Mouse (Mus musculus) left cerebral cortex, adult 9 months (tissue): ENCODE data around the gene Ccdc162.
"Not testable (repeated sequence)": the region's sequence is repeated elsewhere in the genome, so short reads cannot be mapped to it uniquely, and the experiment has no call there.

Source experiments
- DNase-seq, 2 experiments: peaks; one replicate each; pipeline ENCODE4 v3.0.0; 2022; ENCODE audit warnings: low spot score in 2 of 2

Ccdc162 gene

DNA sequence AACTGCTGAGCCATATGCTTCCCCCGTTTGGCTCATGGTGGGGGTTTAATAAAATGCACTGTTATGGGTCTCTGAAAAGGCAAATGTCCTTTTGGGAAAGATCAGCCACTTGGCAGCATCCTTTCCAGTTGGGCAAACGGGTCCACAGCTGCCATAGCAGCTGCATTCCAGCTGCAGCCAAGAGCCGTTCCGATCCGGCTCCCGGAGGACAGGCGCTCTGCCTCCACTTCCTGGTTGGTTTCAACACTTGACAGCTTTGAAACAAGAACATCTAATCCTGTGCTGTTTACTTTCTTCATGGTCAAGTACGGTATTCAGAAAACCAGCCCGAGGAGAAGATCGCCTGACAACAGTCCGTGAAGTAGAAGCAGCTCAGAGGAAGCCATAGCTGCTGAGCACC, 19.4 kb downstream of the Ccdc162 start:
- DNase-seq = no peak

DNA sequence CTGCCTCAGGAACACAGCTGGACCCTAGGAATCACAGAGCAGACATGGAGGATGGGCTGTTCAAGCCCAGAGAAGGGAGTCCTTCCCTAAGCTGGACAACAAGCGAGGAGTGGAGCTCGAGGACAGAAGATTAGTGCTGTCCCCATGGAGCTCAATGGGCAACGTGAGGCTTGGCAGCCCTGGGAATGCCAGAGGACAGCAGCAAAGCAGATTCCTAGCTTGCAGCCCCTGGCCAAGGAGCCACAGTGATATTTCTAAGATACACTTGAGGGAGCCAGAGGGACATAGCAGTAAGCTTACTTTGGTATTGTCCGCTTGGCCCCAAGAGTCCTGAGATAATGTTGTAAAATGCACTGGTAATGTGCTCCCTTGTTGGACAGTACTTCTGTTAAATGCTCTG, 25.5 kb downstream of the Ccdc162 start:
- DNase-seq = no peak

DNA sequence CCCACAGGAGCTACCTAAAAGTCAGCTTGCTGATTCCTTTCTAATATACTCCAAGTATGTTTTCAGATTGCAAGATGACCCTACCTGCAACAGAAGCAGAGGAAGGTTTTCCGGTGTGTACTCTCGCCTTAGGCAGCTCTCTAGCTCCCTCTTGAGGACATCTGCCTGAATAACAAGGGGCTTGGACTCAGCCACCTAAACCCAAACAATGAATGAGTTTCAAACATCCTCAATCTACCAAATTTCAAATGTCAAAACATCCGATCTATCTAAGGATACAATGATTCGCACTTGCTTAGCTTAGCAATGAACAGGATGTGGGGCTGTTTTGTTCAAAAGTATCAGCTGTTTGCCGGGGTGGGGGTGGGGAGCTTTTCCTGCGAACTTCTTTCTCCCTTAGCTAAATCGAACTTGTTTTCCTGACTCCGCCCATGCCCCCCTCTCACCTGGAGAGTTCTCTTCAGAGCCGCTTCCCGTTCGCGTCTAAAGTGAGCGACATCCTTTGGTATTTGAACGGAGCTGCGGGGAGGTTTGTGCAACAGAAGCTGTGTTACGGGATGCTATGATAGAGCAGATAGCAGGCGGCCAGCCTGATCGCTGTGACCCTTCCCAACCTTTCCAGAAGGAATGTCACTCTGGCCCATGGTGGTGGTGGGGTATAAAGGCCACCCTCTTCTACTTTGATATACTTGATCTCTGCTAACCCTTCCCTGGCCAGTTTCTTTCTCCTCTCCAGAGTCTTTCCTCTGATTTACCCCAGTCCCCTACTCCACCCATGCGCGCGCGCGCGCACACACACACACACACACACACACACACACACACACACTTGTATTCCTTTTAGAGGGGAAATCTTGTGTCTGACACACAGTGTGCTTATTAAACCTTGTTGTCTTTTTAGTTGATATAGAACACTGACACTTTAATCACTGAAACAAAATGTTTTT, 26.2 kb downstream of the Ccdc162 start:
- DNase-seq = peak in 1 of 2 experiments; percentile 57

DNA sequence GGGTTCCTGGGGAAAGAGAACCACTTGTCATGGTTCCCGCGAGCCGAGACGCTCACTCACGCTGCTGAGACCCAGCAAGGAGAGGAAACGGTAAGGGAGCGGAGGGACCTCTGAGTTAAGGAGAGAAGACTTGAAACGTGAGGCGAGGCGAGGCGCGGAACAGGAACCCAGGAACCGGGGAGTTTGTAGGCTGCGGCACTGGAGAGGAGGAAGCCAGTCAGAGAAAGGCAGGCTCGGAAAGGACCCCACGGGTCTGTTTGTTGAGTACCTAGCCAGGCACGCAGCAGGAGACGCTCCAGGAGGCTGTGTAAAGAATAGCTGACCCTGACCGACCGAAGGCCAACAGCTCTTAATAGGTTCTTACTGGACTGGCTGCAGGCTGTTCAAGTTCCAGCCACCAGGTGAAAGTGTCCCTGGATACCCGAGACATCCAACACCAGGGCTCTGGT, 31.9 kb downstream of the Ccdc162 start:
- no peak for DNase-seq

DNA sequence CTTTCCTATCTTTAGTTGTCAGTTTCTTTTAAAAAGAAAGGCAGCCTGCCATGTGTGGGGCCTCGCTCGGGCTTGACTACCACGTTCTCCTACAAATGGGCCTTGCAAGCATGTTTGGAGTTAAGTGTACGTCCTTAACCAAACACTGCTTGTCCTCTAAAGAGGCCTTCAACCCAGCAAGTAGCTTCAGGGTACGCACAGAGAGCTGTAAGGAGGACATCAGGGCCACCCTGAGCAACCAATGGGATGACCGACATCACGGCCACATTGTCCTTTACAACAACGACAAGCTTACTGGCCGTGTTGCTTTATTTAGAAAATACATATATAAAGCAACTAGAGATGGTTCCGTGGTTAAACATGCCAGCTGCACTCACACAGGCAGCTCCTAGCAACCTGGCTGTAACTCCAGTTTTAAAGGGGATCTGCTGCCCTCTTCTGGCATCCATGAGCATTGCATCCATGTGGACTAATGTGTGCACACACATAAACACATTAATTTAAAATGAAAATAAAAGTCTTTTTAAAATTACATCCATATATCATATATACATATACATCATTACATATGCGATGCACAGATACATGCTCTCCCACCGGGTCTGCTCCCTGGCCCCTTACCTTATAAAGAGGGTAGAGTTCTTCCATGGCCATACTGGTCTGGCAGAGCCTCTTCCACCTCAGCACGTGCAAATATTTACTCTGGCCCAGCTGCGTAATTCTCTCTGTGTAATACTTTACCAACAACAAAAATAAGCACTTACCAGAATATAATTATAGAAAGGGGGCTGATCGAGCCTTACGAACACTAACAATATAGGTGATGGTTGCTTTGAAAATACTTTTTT, 33.7 kb downstream of the Ccdc162 start:
- peak; percentile 39 to 90 for DNase-seq

DNA sequence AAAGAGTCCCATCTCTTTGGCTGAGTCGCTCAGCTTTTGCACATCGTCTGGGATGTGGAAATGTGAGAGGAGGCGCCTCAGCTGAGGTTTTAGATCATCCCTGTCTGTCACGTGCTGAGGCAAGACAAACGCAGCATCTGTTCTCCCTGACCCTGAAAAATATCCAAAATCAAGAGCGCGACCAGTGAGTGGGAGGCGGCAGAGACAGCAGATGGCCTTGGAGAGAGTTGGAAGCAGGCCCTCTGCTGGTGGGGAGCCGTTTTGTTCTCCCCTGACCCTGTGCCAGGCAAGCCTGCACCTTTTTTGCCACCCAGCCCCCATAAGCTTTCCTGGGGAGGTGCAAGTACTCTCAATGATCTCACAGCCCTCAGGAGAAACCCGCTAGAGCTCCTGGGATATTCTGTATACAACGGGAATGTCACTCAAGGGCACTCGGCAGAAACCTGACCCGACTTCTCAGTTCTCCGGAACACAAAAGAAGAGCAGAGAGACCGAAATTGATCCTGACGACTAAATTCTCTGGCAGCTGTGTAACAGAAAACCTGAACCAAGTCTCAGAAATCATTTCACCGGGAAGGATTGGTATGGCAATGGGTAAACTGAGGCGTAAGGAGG, 37.6 kb downstream of the Ccdc162 start:
- DNase-seq = peak; percentile 72 to 85

DNA sequence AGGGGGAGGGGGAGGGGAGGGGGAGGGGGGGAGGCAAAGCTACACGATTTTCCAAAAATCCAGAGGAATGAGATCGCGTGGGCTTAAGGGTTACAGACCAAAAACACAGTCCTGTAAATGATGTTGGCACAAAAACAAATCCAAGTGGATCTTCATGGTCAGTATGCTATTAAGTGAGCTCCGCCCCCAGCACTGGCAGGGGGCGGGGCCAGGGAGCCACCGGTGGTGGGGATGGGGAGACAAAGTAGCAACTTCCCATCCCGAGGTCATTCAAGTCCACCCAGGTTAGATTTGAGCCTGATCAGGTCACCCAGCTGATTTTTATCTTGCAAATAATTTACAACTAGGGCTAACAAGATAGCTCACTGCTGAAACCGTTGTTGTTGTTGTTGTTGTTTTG, 39.0 kb downstream of the Ccdc162 start:
- no peak for DNase-seq

DNA sequence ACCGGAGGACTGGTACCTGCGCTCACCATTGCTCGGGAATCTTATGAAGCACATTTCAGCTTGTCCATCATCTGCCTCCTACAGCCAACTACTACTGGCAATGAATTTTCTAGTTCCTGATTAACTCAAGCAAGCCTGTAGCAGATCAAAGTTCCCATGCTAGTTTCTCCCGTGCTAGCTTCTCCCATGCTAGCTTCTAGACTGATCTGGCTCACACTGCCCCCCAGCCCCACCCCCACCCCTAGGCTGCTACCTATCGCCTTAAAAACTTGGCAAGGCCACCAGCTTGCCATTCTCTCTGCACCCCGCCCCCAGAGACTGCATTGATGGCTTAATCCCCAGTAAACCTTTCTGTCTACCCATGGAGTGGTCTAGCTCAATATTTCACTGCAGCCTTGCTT, 39.8 kb downstream of the Ccdc162 start:
- DNase-seq = no peak

DNA sequence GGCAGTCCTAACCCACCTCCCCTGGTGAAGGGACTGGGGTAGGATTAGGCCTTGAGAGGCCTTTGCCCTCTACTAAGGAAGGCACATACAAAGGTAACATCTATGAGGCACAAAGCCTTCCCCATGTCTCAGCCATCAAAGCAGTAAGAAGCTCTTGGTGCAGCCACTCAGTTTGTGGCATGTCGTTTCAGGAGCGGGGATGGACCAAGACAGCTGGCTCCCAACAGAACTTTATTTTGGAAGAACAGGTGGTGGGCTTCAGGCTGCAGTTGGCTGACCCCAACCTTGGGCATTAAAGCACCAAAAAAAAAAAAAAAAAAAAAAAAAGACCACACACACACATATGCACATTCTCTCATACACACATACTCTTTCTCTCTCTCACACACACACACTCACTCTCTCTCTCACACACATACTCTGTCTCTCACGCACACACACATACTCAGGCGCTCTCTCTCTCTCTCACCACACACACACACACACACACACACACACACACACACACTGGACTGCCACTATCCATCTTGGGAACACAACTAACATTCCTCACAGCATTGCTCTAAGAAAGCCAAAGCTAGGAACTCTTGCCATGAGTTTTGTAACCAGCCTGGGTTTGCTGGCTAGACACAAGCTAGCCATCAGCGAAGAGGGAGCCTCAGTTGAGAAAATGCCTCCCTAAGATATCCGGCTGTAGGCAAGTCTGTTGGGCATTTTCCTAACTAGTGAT, 40.4 kb downstream of the Ccdc162 start:
- DNase-seq = no peak

DNA sequence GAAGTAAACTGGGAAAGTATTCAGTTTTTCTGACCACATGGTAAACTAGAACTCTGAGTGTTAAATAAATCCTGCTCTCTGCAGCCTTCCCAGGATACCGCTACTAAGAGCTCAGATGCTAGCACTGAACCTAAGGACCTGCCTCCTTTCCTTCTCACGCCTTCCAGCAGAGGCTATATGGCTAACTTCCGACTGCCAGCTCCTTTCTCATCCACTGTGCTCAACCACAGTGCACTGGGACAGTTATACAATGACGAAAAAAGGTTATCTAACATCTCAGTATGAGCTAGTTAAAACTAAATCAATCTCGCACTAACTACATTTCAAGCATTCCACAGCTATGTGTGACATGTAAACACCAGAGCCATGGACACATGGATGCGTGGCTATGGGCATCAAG, 41.2 kb downstream of the Ccdc162 start:
- no peak for DNase-seq

DNA sequence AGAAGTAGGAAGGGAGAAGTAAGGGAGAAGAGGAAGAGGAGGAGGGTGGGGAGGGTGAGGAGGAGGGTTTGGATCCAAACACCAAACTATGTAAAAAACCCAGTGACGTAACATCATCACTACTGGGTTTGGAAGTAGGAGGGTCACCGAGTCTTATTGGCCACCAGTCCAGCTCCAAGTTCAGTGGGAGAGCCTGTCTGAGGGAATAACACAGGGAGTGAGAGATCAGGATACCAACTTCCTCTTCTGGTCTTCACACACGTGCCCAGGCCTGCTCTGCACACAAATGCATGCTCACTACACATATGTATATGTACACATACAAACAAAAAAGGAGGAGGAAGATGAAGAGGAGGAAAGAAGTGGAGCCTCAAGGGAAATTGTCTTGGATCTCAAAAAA, 42.1 kb downstream of the Ccdc162 start:
- DNase-seq = no peak

DNA sequence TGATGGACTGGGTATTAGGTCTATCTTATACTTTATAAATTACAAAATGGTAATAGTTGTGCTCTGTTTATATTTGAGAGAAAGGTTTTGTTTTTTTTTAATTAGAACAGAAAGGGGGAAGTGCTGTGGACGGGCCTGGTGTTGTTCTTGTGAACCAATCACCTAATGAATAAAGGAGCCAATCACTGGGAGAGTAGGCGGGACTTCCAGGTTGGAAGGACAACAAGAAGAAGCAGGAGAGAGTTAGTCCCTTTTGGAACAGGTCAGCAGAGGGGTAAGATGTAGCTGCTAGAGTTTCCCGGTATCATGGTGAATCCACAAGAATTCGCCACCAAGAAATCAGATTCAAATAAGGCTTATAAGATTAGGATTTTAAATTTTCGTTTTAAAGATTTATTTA, 46.2 kb downstream of the Ccdc162 start:
- no peak for DNase-seq

DNA sequence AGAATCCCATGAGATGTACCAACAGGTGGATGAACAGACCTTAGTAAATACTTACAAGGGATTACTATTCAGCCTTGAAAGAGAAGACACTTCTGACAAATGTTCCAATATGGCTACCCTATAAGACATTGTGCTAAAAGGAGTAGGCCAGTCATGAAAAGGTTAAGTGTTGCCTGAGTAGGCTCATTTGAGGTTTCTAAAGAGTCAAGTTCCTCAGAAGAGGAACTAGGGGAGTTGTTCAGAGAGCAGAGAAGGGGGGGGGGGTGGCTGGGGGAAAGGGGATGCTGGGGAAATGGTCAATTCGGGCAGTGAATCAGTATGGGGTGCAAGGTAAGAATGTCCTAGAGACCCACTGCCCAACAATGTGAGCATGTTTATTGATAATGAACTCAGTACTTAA, 50.9 kb downstream of the Ccdc162 start:
- DNase-seq = no peak

DNA sequence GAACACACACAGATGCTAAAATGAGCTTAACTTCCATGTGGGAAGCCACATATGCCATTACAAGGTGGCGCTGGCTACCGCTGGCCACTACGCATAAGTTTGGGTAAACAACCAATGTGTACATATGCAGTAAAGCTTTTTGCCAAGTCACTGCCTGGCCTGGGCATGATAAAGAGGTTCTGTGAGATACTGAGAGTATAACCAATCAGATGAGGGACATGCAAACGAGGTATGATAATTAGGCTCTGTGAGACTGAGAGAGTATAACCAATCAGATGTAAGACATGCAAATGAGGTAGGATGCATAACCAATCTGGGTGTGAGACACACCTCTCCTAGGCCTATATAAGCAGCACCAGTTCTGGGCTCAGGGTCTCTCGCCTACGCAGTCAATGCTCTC, 56.8 kb downstream of the Ccdc162 start:
- not testable (repeated sequence) for DNase-seq

DNA sequence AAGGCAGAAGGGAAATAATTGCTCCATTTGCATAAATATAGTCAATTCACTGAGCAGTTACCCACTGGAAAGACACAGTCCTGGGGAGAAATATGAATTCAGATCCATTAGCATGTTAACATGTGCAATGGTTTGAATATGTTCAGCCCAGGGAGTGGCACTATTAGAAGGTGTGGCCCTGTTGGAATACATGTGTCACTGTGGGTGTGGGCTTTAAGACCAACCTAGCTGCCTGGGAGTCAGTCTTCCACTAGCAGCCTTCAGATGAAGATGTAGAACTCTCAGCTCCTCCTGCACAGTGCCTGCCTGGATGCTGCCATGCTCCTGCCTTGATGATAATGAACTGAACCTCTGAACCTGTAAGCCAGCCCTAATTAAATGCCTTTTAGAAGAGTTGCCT, 60.8 kb downstream of the Ccdc162 start:
- DNase-seq = not testable (repeated sequence)

DNA sequence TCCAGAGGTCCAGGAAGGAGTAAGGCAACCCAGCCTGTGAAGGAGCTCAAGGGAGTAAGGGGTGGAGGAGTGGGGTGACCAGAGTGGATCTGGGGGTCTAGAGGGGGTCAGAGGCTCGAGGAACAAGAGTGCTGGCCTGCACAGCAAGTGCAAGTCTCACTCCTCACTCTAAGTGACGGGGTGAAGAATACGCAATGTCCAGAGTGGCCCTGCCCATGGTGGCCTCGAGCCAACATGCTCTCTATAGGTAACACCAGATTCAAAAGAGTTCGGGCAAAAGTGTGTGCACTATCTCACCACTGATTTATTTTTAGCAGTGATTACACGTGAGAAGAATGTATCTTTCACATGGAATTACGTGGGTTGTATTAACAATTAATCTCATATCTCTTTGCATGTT, 63.4 kb downstream of the Ccdc162 start:
- no peak for DNase-seq

DNA sequence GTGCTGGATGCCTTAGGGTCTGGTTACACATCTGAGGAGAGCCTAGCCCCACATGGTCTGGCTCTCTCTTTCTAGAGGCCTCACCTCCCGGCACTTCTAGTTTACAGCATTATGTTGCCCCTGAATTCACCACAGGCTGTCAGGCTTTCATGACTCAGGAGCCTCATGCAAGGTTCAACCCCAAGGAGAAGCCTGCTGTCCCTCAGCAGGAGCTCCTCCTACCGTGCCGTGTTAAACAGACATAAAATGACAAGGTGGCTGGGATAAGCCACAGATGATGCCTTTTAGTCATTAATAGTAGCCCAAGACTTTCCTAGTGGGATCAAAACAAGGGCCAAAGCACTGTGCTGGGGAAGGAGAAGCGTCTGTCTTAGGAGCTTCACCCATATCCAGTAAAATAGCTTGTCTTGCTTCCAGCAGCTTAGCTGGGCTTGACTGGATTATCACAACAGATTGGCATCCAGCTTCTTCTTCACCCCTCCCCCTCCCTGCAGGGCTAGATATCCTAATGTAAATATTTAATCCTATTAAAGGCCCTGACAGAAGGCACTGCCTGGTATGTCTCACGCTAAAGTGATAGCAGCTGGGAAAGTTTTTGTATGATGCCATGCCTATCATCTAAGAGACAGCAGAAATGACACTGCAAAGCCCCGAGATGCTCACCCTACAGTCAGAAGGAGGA, 64.2 kb downstream of the Ccdc162 start:
- no peak for DNase-seq

DNA sequence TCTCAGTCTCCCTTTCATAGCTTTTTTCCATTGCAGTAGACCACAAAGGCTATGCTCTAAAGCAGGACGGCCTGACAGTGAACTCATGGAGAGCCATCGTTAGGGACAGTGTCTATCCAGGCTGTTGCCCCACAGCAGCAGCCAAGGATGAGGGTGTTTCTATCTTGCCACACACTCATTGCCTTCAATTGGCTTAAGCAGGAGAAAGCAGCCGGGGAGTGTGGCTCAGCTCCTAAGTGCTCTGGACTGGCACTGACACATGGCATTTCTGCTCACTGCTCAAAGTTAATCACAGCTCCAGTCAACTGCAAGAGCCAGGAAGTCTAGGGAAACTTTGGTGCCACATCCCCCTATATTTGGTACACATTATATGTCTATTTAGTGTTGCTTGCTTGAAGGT, 64.9 kb downstream of the Ccdc162 start:
- DNase-seq = no peak

DNA sequence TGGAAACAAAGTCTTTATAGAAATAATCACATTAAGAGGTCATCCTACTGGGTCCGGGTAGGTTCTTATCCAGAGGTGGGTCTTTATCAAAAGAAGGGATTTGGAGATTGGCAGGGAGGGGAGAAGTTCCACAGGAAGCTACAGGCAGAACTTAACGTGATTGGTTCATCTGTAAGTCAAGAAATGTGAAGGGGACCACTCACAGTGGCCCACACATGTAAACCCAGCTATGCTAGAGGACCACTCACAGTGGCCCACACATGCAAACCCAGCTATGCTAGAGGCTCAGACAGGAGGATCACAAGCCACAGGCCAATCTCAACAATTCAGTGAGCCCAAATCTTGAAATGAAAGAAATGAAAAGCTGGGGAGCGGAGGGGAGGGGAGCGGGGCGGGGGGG, 67.2 kb downstream of the Ccdc162 start:
- DNase-seq = no peak

DNA sequence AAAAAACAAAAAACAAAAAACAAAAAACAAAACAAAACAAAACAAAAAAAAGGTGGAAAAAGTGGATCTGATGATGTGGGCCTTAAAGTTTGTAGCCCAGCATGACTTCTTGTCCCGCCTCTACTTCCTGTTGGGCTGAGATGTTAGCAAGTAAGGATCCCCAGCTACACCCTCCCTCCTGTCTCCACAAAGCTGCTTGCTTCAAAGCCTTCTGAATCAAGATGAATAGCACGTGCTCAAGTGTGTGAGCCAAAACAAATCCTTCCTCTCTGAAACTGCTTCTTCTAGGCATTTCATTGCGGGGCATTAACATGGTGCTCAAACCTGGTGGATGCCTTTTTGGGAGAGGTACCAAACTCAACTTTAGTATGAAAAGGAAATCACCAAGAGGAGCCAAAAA, 77.7 kb downstream of the Ccdc162 start:
- no peak for DNase-seq
